In the genomic region with DNA sequence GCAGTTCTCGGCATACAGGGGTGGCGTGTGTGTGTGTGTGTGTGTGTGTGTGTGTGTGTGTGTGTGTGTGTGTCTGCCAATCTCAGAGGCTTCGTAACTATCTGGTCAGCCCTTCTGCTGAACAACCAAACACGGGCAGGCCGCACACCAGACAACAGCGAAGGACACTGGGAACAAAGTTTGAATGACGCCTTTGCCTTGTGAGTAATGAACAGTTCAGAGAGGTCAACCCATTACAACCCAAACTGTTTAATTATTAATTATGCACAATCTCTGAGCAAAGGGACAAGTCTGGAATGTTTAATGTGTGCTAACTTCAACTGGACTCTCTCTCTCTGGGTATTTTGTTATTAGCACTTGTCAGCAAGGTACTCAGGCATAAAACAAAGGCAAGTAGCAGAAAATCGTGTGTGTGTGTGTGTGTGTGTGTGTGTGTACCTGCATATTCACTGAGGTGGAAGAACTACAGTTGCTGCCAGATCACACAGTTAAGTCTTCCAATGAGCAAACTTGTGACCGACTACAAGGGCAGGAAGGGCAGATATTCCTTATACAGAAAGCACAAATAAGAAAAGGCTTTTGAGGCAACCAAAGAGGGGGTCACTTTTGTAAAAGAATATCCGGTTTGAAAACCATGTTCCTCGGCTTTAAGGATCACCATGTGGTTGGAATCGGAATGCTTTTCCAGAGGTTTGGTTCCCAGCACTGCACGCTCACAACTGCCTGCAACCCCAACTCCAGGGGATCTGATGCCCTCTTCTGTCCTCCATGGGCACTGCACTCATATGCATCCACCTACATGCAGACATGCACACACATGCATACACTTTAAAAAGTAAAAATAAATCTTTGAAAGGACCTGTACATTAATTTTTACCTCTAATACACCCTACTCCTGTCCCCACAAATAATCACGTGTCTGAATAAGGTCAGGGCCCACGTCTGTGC, we compare ENCODE assay signal across 20 mouse cellular contexts. TPM values are rescaled to one million over a fixed set of nuclear protein-coding genes. Genes with fewer than 3 reads are reported as not detected.
DNase-seq lines count a peak whose midpoint lies in the region; ATAC-seq and TF ChIP-seq lines count a peak whose summit lies in the region.
"Had no signal": no experiment of that assay in that cellular context is flagged by ENCODE, and none has a peak within 500 bp of the region (broad histone marks: within the 10 kb centered on the region; RNA-seq: fewer than 3 reads in every experiment).

No protein-coding gene starts in this region.

- no peaks in the 10 kb centered on the region for H3K9me3 ChIP-seq in liver, postnatal 0 days (ENCODE audit: low read length)
- H3K9me3 ChIP-seq: embryonic facial prominence, embryonic 13.5 days; heart, embryonic 15.5 days; hindbrain, embryonic 12.5 days; midbrain, embryonic 13.5 days; neural tube, embryonic 12.5 days had no signal

- no peaks in the 10 kb centered on the region for H3K4me1 ChIP-seq in liver, postnatal 0 days (ENCODE audit: insufficient read depth)

- TF ChIP-seq CTCF in layer of hippocampus, adult 2 months (conservative IDR thresholded peaks at IDR 0.05): peak; percentile 30
- peak; percentile 26; the same call in 1 of the 2 replicates for TF ChIP-seq CTCF in liver, postnatal 0 days (IDR thresholded peaks at IDR 0.05; ENCODE audit: low read depth)

- no peak overlapping the region for H3K27ac ChIP-seq in layer of hippocampus, adult 2 months
- peak overlapping the region; percentile 82 for H3K27ac ChIP-seq in liver, postnatal 0 days (ENCODE audit: low read depth)
- H3K27ac ChIP-seq: embryonic facial prominence, embryonic 13.5 days; forebrain, embryonic 12.5 days; heart, embryonic 15.5 days; hindbrain, embryonic 12.5 days; midbrain, embryonic 13.5 days; neural tube, embryonic 12.5 days had no signal

- TF ChIP-seq EP300 in liver, postnatal 0 days (IDR thresholded peaks at IDR 0.05; ENCODE audit: low read depth): no peak

- no peaks in the 10 kb centered on the region for H3K27me3 ChIP-seq in liver, postnatal 0 days (ENCODE audit: insufficient read depth, low read length)
- H3K27me3 ChIP-seq: embryonic facial prominence, embryonic 13.5 days; forebrain, embryonic 12.5 days; heart, embryonic 15.5 days; hindbrain, embryonic 12.5 days; midbrain, embryonic 13.5 days; neural tube, embryonic 12.5 days had no signal

- no peak overlapping the region for H3K4me3 ChIP-seq in layer of hippocampus, adult 2 months
- H3K4me3 ChIP-seq in liver, postnatal 0 days (ENCODE audit: low read depth, low read length): no peak overlapping the region
- H3K4me3 ChIP-seq: embryonic facial prominence, embryonic 13.5 days; forebrain, embryonic 12.5 days; heart, embryonic 15.5 days; hindbrain, embryonic 12.5 days; midbrain, embryonic 13.5 days; neural tube, embryonic 12.5 days had no signal

- WGBS in liver, postnatal 0 days (ENCODE audit: insufficient replicate concordance): 76% methylated on average over 15 of the region's 15 CpGs

- H3K4me2 ChIP-seq in liver, postnatal 0 days (ENCODE audit: low read depth, low read length): no peak overlapping the region
- H3K4me2 ChIP-seq: embryonic facial prominence, embryonic 13.5 days; forebrain, embryonic 12.5 days; heart, embryonic 15.5 days; hindbrain, embryonic 12.5 days; midbrain, embryonic 13.5 days; neural tube, embryonic 12.5 days had no signal

- DNase-seq in layer of hippocampus, adult 2 months (ENCODE audit: low spot score in 2 of 2): no peak
- DNase-seq in layer of hippocampus, adult 9-11 months: no peak
- peak; percentile 63 for DNase-seq in Muller cell, postnatal 12 days (ENCODE audit: inconsistent ontology term)
- peak; percentile 90 for DNase-seq in kidney, adult 9 months
- DNase-seq in liver, postnatal 0 days: peak; percentile 48
- DNase-seq in adrenal gland, adult 18-20 months (ENCODE audit: low spot score in 2 of 2): no peak
- DNase-seq: adrenal gland, adult 8-10 months; B cell, adult 2 months; cerebellum, postnatal 36 days; gastrocnemius, postnatal 10 days; left cerebral cortex, postnatal 4 days; thymus, postnatal 25 days had no signal

- no peak overlapping the region for H3K9ac ChIP-seq in liver, postnatal 0 days (replicated peaks)
- H3K9ac ChIP-seq: embryonic facial prominence, embryonic 13.5 days; forebrain, embryonic 12.5 days; heart, embryonic 15.5 days; hindbrain, embryonic 12.5 days; midbrain, embryonic 13.5 days; neural tube, embryonic 12.5 days had no signal

- peak; percentile 97 for ATAC-seq in liver, postnatal 0 days
- no peak for ATAC-seq in inflammation-experienced regulatory T-cells, adult 6 months
- no peak for ATAC-seq in megakaryocyte, adult 5-6 weeks (ENCODE audit: poor library complexity, severe bottlenecking)
- ATAC-seq: midbrain, embryonic 13.5 days had no signal

- H3K36me3 ChIP-seq in liver, postnatal 0 days (replicated peaks; ENCODE audit: insufficient read depth, low read length): no peaks in the 10 kb centered on the region; the same call in 1 of the 2 replicates
- H3K36me3 ChIP-seq: hindbrain, embryonic 12.5 days had no signal

RNA-seq across cellular contexts. Expression of a gene that starts 52.9 kb away (rescaled TPM):
- total RNA-seq in layer of hippocampus, adult 2 months (2021): under 1 TPM; 0.20 to 0.27 TPM
- polyA plus RNA-seq in liver, postnatal 0 days (2015; fragmentation: Nextera tagmentation; extraction: Ambion mirVana): not detected in 2 replicates
- not detected for polyA plus RNA-seq in inflammation-experienced regulatory T-cells, adult 6 months (2017; shearing (Covaris generic))
- 0.27 TPM in 1 of 2 replicates, not detected in the other for total RNA-seq in megakaryocyte, adult 5-6 weeks (2015)
- total RNA-seq in megakaryocyte, adult 5-6 weeks (2017): not detected in 2 replicates
- under 1 TPM; 0.06 to 0.10 TPM for total RNA-seq in adrenal gland, adult 18-20 months (2021)
- polyA plus RNA-seq: heart, embryonic 15.5 days had no signal

Comparison
In these comparisons a context has a peak if more than half of its experiments do, and no peak if none do; other contexts are left out.
1. DNase-seq: peak in Muller cell, postnatal 12 days (single experiment), kidney, adult 9 months (single experiment) and liver, postnatal 0 days (single experiment); none in layer of hippocampus, adult 2 months (0 of 2), layer of hippocampus, adult 9-11 months (single experiment) and adrenal gland, adult 18-20 months (0 of 2).